Mouse (Mus musculus): ENCODE data around the gene Rorc. TPM values are rescaled to one million over a fixed set of nuclear protein-coding genes. Genes with fewer than 3 reads are reported as not detected.
A peak's percentile ranks its signal among the peaks of the same experiment; 100 is the strongest.

Gene Rorc
- polyA plus RNA-seq, 1 experiment, result 21.8 TPM

- 49% methylated on average over 2 of the region's 2 CpGs for WGBS
Measured at GRCm38 (mm10) chr3:94375146-94375545, 2.6 kb downstream of the Rorc start.

GRCm38 (mm10) chr3:94375861-94376260 is 3.3 kb downstream of the Rorc start:
- Histone ChIP-seq H3K4me1 (ENCODE audit: control insufficient read depth, insufficient read depth, low read length) (peaks cover 13% of the 10 kb centered on the region), H3K27ac (ENCODE audit: insufficient read depth, low read depth, low read length) (no peak overlapping the region), H3K36me3 (ENCODE audit: control insufficient read depth, insufficient read depth, low read length) (no peaks in the 10 kb centered on the region), H3K27me3 (replicated peaks; ENCODE audit: control insufficient read depth, insufficient read depth, low read length) (no peaks in the 10 kb centered on the region), H3K4me3 (ENCODE audit: insufficient read depth, low read depth, low read length) (no peak overlapping the region)
- DNase-seq, result no peak
- 49% methylated on average over 5 of the region's 5 CpGs for WGBS
- no peak for TF ChIP-seq CTCF (conservative IDR thresholded peaks at IDR 0.05; ENCODE audit: insufficient read depth, insufficient read length, low read depth, low read length)
- TF ChIP-seq POLR2A (IDR thresholded peaks at IDR 0.05; ENCODE audit: low read depth, low read length), result no peak

More at GRCm38 (mm10) chr3:94375146-94375545, 2.6 kb downstream of the Rorc start:
- Histone ChIP-seq H3K27ac (ENCODE audit: insufficient read depth, low read depth, low read length) (no peak overlapping the region), H3K36me3 (ENCODE audit: control insufficient read depth, insufficient read depth, low read length) (no peaks in the 10 kb centered on the region), H3K27me3 (replicated peaks; ENCODE audit: control insufficient read depth, insufficient read depth, low read length) (no peaks in the 10 kb centered on the region), H3K4me3 (ENCODE audit: insufficient read depth, low read depth, low read length) (no peak overlapping the region), H3K4me1 (ENCODE audit: control insufficient read depth, insufficient read depth, low read length) (peaks cover 13% of the 10 kb centered on the region)
- DNase-seq, result no peak
- no peak for TF ChIP-seq CTCF (conservative IDR thresholded peaks at IDR 0.05; ENCODE audit: insufficient read depth, insufficient read length, low read depth, low read length)
- TF ChIP-seq POLR2A (IDR thresholded peaks at IDR 0.05; ENCODE audit: low read depth, low read length), result no peak

GRCm38 (mm10) chr3:94377028-94377923 is 4.7 kb downstream of the Rorc start:
- H3K27me3 ChIP-seq (replicated peaks; ENCODE audit: control insufficient read depth, insufficient read depth, low read length), result no peaks in the 10 kb centered on the region
- 46% methylated on average over 13 of the region's 13 CpGs for WGBS
- no peak overlapping the region for H3K4me3 ChIP-seq (ENCODE audit: insufficient read depth, low read depth, low read length)
- no peak for TF ChIP-seq CTCF (conservative IDR thresholded peaks at IDR 0.05; ENCODE audit: insufficient read depth, insufficient read length, low read depth, low read length)
- TF ChIP-seq POLR2A (IDR thresholded peaks at IDR 0.05; ENCODE audit: low read depth, low read length), result no peak
- H3K4me1 ChIP-seq (ENCODE audit: control insufficient read depth, insufficient read depth, low read length), result peaks cover 9% of the 10 kb centered on the region
- H3K27ac ChIP-seq (ENCODE audit: insufficient read depth, low read depth, low read length), result no peak overlapping the region
- no peak for DNase-seq
- H3K36me3 ChIP-seq (ENCODE audit: control insufficient read depth, insufficient read depth, low read length), result no peaks in the 10 kb centered on the region

GRCm38 (mm10) chr3:94379831-94380510 is 7.4 kb downstream of the Rorc start:
- TF ChIP-seq POLR2A (IDR thresholded peaks at IDR 0.05; ENCODE audit: low read depth, low read length), result no peak
- TF ChIP-seq CTCF (conservative IDR thresholded peaks at IDR 0.05; ENCODE audit: insufficient read depth, insufficient read length, low read depth, low read length), result no peak
- no peaks in the 10 kb centered on the region for H3K36me3 ChIP-seq (ENCODE audit: control insufficient read depth, insufficient read depth, low read length)
- no peak overlapping the region for H3K4me3 ChIP-seq (ENCODE audit: insufficient read depth, low read depth, low read length)
- H3K27ac ChIP-seq (ENCODE audit: insufficient read depth, low read depth, low read length), result no peak overlapping the region
- peaks cover under 1% of the 10 kb centered on the region; the same call in 1 of the 2 replicates for H3K4me1 ChIP-seq (ENCODE audit: control insufficient read depth, insufficient read depth, low read length)
- no peak for DNase-seq
- H3K27me3 ChIP-seq (replicated peaks; ENCODE audit: control insufficient read depth, insufficient read depth, low read length), result no peaks in the 10 kb centered on the region
- 50% methylated on average over 9 of the region's 9 CpGs for WGBS

GRCm38 (mm10) chr3:94382308-94382707 is 9.7 kb downstream of the Rorc start:
- WGBS, result 72% methylated on average over 5 of the region's 5 CpGs
- H3K36me3 ChIP-seq (ENCODE audit: control insufficient read depth, insufficient read depth, low read length), result no peaks in the 10 kb centered on the region; the same call in 1 of the 2 replicates
- no peak overlapping the region for H3K4me3 ChIP-seq (ENCODE audit: insufficient read depth, low read depth, low read length)
- no peak for TF ChIP-seq CTCF (conservative IDR thresholded peaks at IDR 0.05; ENCODE audit: insufficient read depth, insufficient read length, low read depth, low read length)
- TF ChIP-seq POLR2A (IDR thresholded peaks at IDR 0.05; ENCODE audit: low read depth, low read length), result no peak
- no peak overlapping the region for H3K27ac ChIP-seq (ENCODE audit: insufficient read depth, low read depth, low read length)
- H3K27me3 ChIP-seq (replicated peaks; ENCODE audit: control insufficient read depth, insufficient read depth, low read length), result no peaks in the 10 kb centered on the region
- no peaks in the 10 kb centered on the region for H3K4me1 ChIP-seq (ENCODE audit: control insufficient read depth, insufficient read depth, low read length)
- no peak for DNase-seq

- Histone ChIP-seq H3K36me3 (ENCODE audit: control insufficient read depth, insufficient read depth, low read length) (no peaks in the 10 kb centered on the region; the same call in 1 of the 2 replicates), H3K4me3 (ENCODE audit: insufficient read depth, low read depth, low read length) (no peak overlapping the region), H3K27ac (ENCODE audit: insufficient read depth, low read depth, low read length) (no peak overlapping the region), H3K27me3 (replicated peaks; ENCODE audit: control insufficient read depth, insufficient read depth, low read length) (no peaks in the 10 kb centered on the region), H3K4me1 (ENCODE audit: control insufficient read depth, insufficient read depth, low read length) (no peaks in the 10 kb centered on the region)
- WGBS, result 54% methylated on average over 3 of the region's 3 CpGs
- DNase-seq, result peak; percentile 50
- TF ChIP-seq CTCF (conservative IDR thresholded peaks at IDR 0.05; ENCODE audit: insufficient read depth, insufficient read length, low read depth, low read length) (no peak), POLR2A (IDR thresholded peaks at IDR 0.05; ENCODE audit: low read depth, low read length) (no peak)
Measured at GRCm38 (mm10) chr3:94383476-94383875, 10.9 kb downstream of the Rorc start.

GRCm38 (mm10) chr3:94386671-94387070 is 14.1 kb downstream of the Rorc start:
- Histone ChIP-seq H3K27me3 (replicated peaks; ENCODE audit: control insufficient read depth, insufficient read depth, low read length) (no peaks in the 10 kb centered on the region), H3K36me3 (ENCODE audit: control insufficient read depth, insufficient read depth, low read length) (no peaks in the 10 kb centered on the region; the same call in 1 of the 2 replicates), H3K27ac (ENCODE audit: insufficient read depth, low read depth, low read length) (no peak overlapping the region), H3K4me3 (ENCODE audit: insufficient read depth, low read depth, low read length) (no peak overlapping the region), H3K4me1 (ENCODE audit: control insufficient read depth, insufficient read depth, low read length) (no peaks in the 10 kb centered on the region)
- 72% methylated on average over 4 of the region's 4 CpGs for WGBS
- TF ChIP-seq CTCF (conservative IDR thresholded peaks at IDR 0.05; ENCODE audit: insufficient read depth, insufficient read length, low read depth, low read length) (no peak), POLR2A (IDR thresholded peaks at IDR 0.05; ENCODE audit: low read depth, low read length) (no peak)
- DNase-seq, result no peak
